Mouse (Mus musculus) hindbrain, embryonic 13.5 days (tissue): ENCODE measurements at regions not wholly inside any gene's neighbourhood (a gene's known extent, or its start where the extent isn't known, plus 50 kb on each side); places are given as distances from the start of the nearest gene placed in this dataset.

ENCODE experiments used
- ATAC-seq: fragments of 200-750 bp; cut with Nextera tagmentation; 2 replicates; pipeline ENCODE4 v1.8.0; 2017; ENCODE audit warnings: moderate TSS enrichment; ENCODE audit not compliant: low FRiP score
- H3K27ac ChIP-seq: fragments of 300-500 bp; sonication (generic); 2 replicates; pipeline ENCODE4 v1.5.1; 2015; ENCODE audit warnings: inconsistent platforms, mild to moderate bottlenecking, moderate library complexity
- H3K27me3 ChIP-seq: fragments of 300-500 bp; sonication (generic); 2 replicates; pipeline ENCODE4 v1.6.1; 2015; ENCODE audit warnings: mild to moderate bottlenecking, inconsistent platforms
- H3K36me3 ChIP-seq: fragments of 300-500 bp; sonication (generic); 2 replicates; pipeline ENCODE4 v1.6.1; 2015; ENCODE audit warnings: mild to moderate bottlenecking, inconsistent platforms
- H3K4me1 ChIP-seq: fragments of 300-500 bp; sonication (generic); replicated peaks from 2 replicates; pipeline ENCODE4 v1.6.1; 2015; ENCODE audit warnings: inconsistent platforms
- H3K4me2 ChIP-seq: fragments of 300-500 bp; sonication (generic); 2 replicates; pipeline ENCODE4 v1.6.1; 2015; ENCODE audit warnings: inconsistent platforms, mild to moderate bottlenecking, moderate library complexity
- H3K4me3 ChIP-seq: fragments of 300-500 bp; sonication (generic); 2 replicates; pipeline ENCODE4 v1.5.1; 2015; ENCODE audit warnings: mild to moderate bottlenecking, inconsistent platforms
- H3K9ac ChIP-seq: fragments of 300-500 bp; sonication (generic); 2 replicates; pipeline ENCODE4 v1.6.1; 2015; ENCODE audit warnings: mild to moderate bottlenecking, inconsistent platforms
- H3K9me3 ChIP-seq: fragments of 300-500 bp; sonication (generic); 2 replicates; pipeline ENCODE4 v1.6.1; 2016; ENCODE audit warnings: inconsistent platforms
- WGBS: fragments of 180-500 bp; shearing (Covaris S2); methylation state at CpG from one replicate; pipeline ENCODE4 v1.1.7; 2015; 5-methylcytosine and 5-hydroxymethylcytosine counted together

DNA sequence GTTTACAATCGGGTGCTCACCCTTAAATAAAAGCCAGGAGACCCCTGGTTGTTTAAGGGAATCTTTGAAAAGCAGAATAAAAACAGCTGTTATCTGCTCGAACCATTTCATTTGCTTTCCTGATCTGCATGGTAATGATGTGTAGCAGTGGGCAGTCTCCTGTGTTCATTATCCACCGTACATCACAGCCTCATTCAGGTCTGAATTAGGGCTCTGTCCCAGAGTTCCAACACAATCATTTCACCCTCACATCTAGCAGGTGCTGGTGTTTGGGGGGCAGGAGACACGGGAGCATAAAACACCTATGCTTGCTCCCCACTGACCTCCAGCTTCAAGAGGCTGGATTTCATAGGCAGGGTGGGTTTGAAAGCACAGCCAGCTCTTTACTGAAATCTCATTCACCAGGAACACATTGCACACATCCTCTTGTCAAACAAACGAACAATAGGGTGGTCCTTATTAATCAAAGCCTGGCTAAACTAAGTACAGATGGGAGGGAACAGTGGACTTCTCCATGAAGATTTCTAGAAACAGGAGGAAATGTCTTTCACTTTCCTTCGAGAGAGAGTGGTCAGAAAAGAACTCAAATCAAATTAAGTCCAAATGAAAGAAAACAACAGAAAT, 368.3 kb upstream of the Adgrl2 start:
- Histone ChIP-seq H3K27me3 (peaks cover 2% of the 10 kb centered on the region; the same call in 1 of the 2 replicates), H3K36me3 (no peaks in the 10 kb centered on the region), H3K4me1 (peaks cover 26% of the 10 kb centered on the region), H3K9ac (no peak overlapping the region), H3K4me3 (no peak overlapping the region), H3K9me3 (no peaks in the 10 kb centered on the region), H3K4me2 (peak overlapping the region; percentile 40), H3K27ac (peak overlapping the region; percentile 73)
- peak; percentile 40; the same call in 1 of the 2 replicates for ATAC-seq
- 22% methylated on average over 6 of the region's 6 CpGs for WGBS

DNA sequence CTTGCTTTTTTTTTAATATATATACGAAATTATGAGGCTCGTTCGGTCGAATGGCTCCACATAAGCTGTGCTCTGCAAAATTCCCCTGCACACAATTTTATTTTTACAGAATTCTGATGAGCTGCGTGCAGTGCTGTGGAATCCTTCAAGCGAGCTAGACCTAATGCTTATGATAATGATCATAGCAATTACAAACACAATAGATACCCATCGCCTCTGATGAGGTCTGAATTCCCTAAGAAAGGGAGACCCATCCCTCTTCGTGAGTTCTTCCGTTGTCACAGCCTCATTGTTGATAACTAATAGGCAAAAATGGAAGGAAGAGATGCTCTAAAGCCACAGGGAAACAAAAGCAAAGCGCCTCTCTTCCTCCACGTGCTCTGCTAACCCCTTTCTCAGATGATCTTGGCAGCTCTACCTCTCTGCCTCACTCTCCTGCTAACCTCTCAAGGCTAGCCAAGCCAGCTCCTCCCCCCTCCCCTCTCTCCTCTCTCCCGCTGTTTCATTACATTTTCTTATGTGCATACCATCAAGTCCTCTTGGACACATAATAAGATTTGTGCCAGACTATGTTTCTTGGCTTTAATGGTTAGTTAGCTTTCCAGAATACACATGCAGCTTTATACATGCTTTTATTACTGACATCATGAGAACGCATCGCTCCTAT, 367.7 kb upstream of the Adgrl2 start:
- Histone ChIP-seq H3K9ac (no peak overlapping the region), H3K4me1 (peaks cover 26% of the 10 kb centered on the region), H3K27ac (peak overlapping the region; percentile 73), H3K4me2 (peak overlapping the region; percentile 40), H3K27me3 (peaks cover 2% of the 10 kb centered on the region; the same call in 1 of the 2 replicates), H3K36me3 (no peaks in the 10 kb centered on the region), H3K9me3 (no peaks in the 10 kb centered on the region), H3K4me3 (no peak overlapping the region)
- ATAC-seq: peak; percentile 76
- WGBS: 31% methylated on average over 14 of the region's 14 CpGs

- no peak overlapping the region for H3K27ac ChIP-seq
- H3K4me2 ChIP-seq: no peak overlapping the region
- 52% methylated on average over 2 of the region's 2 CpGs for WGBS
- peaks cover 26% of the 10 kb centered on the region for H3K4me1 ChIP-seq
- H3K27me3 ChIP-seq: peaks cover 2% of the 10 kb centered on the region; the same call in 1 of the 2 replicates
- no peak overlapping the region for H3K4me3 ChIP-seq
- no peak overlapping the region for H3K9ac ChIP-seq
- ATAC-seq: no peak
- H3K9me3 ChIP-seq: no peaks in the 10 kb centered on the region
- H3K36me3 ChIP-seq: no peaks in the 10 kb centered on the region
Measured at GRCm38 (mm10) chr3:149357121-149357520, 366.8 kb upstream of the Adgrl2 start.

DNA sequence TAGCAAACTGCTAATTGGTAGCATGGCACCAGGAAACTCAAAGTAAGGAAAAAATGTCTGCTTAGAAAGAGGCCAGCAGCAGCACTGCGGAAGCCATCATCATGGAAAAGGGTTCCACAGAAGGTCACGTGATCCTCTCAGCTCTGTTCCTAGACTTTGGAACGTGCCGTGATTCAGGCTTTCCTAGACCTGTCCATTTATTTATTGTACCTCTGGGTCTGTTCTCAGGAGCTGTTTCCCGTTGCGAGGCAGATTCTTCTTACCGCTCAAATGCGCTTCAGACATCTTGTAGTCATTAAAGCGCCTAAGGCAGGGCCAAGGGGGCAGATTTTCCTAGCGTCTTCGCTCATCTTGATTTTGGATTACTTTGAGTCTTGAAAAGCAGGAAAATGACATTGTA, 365.0 kb upstream of the Adgrl2 start:
- no peak overlapping the region for H3K9ac ChIP-seq
- no peaks in the 10 kb centered on the region for H3K9me3 ChIP-seq
- no peak overlapping the region for H3K27ac ChIP-seq
- no peak for ATAC-seq
- no peak overlapping the region for H3K4me2 ChIP-seq
- peaks cover 26% of the 10 kb centered on the region for H3K4me1 ChIP-seq
- WGBS: 92% methylated on average over 11 of the region's 11 CpGs
- H3K36me3 ChIP-seq: no peaks in the 10 kb centered on the region
- no peaks in the 10 kb centered on the region for H3K27me3 ChIP-seq
- H3K4me3 ChIP-seq: no peak overlapping the region

DNA sequence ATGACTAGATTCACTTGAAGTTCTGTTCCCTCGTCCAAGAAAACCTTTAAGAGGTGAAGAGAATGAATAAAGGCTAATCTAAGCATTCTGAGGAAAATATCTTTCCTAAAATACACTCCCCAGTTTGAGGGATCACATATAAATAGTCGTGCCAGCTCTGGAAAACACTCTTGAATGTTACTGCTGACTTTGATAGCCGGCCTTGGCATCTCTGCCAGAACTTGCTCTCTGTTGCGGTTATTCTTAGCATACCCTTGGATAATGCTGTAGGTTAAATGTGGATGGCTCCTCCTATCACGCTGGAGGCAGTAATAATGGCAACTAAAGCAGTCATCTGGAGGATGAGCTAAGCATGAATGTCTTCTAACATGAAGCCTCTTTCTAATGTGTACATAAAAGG, 363.6 kb upstream of the Adgrl2 start:
- no peak for ATAC-seq
- no peaks in the 10 kb centered on the region for H3K27me3 ChIP-seq
- H3K36me3 ChIP-seq: no peaks in the 10 kb centered on the region
- 91% methylated on average over 5 of the region's 5 CpGs for whole genome bisulfite sequencing
- no peak overlapping the region for H3K4me3 ChIP-seq
- peaks cover 23% of the 10 kb centered on the region for H3K4me1 ChIP-seq
- no peaks in the 10 kb centered on the region for H3K9me3 ChIP-seq
- H3K4me2 ChIP-seq: no peak overlapping the region
- no peak overlapping the region for H3K9ac ChIP-seq
- no peak overlapping the region for H3K27ac ChIP-seq

GRCm38 (mm10) chr3:149352546-149352945, 362.2 kb upstream of the Adgrl2 start:
- Histone ChIP-seq H3K9ac (no peak overlapping the region), H3K27me3 (no peaks in the 10 kb centered on the region), H3K36me3 (no peaks in the 10 kb centered on the region), H3K4me3 (no peak overlapping the region), H3K27ac (no peak overlapping the region), H3K9me3 (no peaks in the 10 kb centered on the region), H3K4me2 (no peak overlapping the region), H3K4me1 (peaks cover 10% of the 10 kb centered on the region)
- WGBS: 79% methylated on average over 6 of the region's 6 CpGs
- ATAC-seq: no peak

DNA sequence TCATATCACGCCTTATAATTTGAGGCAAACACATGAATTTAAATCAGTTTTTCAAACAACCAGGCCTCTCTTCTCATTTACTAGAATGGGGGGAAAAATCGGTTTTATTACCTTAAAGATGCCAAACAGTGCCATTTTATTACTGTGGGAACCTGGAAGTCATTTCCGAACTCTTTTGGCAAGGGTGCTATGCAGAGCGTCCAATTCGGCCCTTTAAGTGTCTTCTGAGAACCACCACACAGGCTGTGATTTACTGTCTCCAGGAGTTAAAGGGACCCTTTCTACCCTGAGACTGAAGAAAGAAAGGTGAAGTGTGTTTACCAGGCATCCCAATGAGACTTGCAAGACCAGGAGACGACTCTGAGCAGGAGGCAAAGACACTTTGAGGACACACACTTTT, 359.4 kb upstream of the Adgrl2 start:
- Histone ChIP-seq H3K36me3 (no peaks in the 10 kb centered on the region), H3K4me2 (no peak overlapping the region), H3K4me3 (no peak overlapping the region), H3K9me3 (no peaks in the 10 kb centered on the region), H3K27ac (no peak overlapping the region), H3K9ac (no peak overlapping the region), H3K27me3 (no peaks in the 10 kb centered on the region), H3K4me1 (0 out of 2 replicates have a peak, but pooled peaks cover 3% of the 10 kb centered on the region)
- 85% methylated on average over 6 of the region's 6 CpGs for WGBS
- ATAC-seq: no peak

- H3K9me3 ChIP-seq: no peaks in the 10 kb centered on the region
- no peaks in the 10 kb centered on the region for H3K36me3 ChIP-seq
- no peak overlapping the region for H3K4me2 ChIP-seq
- ATAC-seq: no peak
- H3K27ac ChIP-seq: no peak overlapping the region
- H3K4me1 ChIP-seq: 0 out of 2 replicates have a peak, but pooled peaks cover 3% of the 10 kb centered on the region
- H3K4me3 ChIP-seq: no peak overlapping the region
- no peaks in the 10 kb centered on the region for H3K27me3 ChIP-seq
- WGBS: 42% methylated on average over 9 of the region's 9 CpGs
- H3K9ac ChIP-seq: no peak overlapping the region
Measured at GRCm38 (mm10) chr3:149349211-149349697, 358.9 kb upstream of the Adgrl2 start.

DNA sequence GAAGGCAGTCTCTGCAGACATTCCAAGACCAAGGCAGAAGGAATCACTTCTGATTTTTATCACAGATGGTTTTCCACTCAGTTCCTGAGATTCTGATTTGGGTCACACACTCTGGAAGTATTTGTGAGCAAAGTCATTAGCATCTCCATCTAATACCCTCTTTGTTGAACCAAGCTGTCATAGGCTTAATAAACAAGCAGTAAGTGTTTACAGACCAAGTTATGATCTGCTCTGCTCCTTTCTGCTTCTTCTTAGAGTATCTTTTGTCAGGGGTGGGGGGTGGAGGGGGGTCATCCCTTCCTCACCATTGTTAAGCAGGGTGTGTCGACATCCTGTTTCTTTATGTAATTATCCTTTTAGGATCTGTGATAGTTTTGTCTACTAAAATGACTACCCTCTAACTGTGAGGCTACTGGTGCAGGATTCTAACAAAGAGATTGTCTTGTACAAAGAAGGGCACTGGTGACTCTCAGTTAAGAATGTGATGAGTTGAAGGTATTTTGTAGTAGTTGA, 358.2 kb upstream of the Adgrl2 start:
- H3K36me3 ChIP-seq: no peaks in the 10 kb centered on the region
- H3K9ac ChIP-seq: no peak overlapping the region
- WGBS: 74% methylated on average over 1 of the region's 1 CpGs
- H3K9me3 ChIP-seq: no peaks in the 10 kb centered on the region
- H3K27me3 ChIP-seq: no peaks in the 10 kb centered on the region
- no peak for ATAC-seq
- no peak overlapping the region for H3K4me2 ChIP-seq
- no peak overlapping the region for H3K27ac ChIP-seq
- H3K4me1 ChIP-seq: 0 out of 2 replicates have a peak, but pooled peaks cover 3% of the 10 kb centered on the region
- H3K4me3 ChIP-seq: no peak overlapping the region

DNA sequence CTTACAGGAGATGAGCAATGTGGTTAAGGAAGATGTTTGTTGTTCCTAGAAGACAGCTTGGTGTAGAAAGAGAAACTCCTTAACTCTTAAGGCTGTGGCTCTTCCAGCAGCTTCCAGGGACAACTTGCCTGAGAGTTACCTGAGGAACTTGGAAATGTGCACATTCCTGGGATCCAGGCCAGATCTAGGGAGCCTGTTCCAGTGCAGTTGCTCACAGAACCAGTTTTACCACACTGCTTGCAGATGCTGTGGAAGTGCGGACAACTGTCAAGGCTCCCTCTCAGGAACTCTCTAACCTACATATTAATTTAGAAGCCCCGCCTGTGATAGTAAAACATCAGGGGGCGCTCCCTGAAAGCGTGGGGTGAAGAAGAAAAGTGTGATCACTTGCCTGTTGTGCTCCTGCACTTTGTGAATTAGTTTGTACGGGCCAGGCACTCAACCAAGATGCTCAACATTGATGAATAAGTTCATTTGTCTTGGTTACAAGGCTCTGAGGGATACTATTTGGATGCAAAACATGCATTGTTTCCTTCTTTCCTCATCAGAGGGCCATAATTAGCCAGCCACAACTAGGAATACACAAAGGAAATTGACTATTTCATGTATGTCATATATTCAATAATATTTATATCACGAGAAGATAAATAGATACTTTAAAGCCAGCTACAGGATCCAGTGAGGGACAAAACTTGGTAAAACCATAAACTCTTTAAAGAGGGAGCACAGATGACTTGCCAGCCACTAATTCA, 357.1 kb upstream of the Adgrl2 start:
- H3K27ac ChIP-seq: no peak overlapping the region
- 0 out of 2 replicates have a peak, but pooled peaks cover 3% of the 10 kb centered on the region for H3K4me1 ChIP-seq
- WGBS: 38% methylated on average over 6 of the region's 6 CpGs
- H3K36me3 ChIP-seq: no peaks in the 10 kb centered on the region
- H3K9ac ChIP-seq: no peak overlapping the region
- ATAC-seq: no peak
- no peaks in the 10 kb centered on the region for H3K9me3 ChIP-seq
- no peaks in the 10 kb centered on the region for H3K27me3 ChIP-seq
- H3K4me3 ChIP-seq: no peak overlapping the region
- H3K4me2 ChIP-seq: no peak overlapping the region

DNA sequence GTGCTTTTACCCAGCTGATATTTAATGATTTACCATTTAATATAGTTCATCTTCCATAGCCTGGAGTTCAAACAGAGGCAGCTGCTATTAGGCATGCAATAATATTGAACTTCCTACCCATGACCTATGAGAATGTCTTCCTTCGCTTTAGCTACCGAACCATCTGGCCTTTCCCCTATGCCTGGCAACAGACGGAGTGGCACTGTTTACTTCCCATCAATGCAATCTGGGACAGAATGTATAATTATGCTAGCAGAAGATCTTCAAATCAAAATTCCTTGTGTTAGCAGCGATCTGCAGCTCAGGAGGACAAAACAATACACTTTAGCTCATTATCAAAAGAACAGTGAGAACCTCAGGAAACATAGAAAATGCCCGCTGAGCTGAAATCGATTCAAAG, 352.2 kb upstream of the Adgrl2 start:
- no peak for ATAC-seq
- Histone ChIP-seq H3K9ac (no peak overlapping the region), H3K4me2 (no peak overlapping the region), H3K4me3 (no peak overlapping the region), H3K9me3 (no peaks in the 10 kb centered on the region), H3K4me1 (0 out of 2 replicates have a peak, but pooled peaks cover 3% of the 10 kb centered on the region), H3K27me3 (no peaks in the 10 kb centered on the region), H3K36me3 (no peaks in the 10 kb centered on the region), H3K27ac (no peak overlapping the region)
- WGBS: 63% methylated on average over 6 of the region's 6 CpGs

DNA sequence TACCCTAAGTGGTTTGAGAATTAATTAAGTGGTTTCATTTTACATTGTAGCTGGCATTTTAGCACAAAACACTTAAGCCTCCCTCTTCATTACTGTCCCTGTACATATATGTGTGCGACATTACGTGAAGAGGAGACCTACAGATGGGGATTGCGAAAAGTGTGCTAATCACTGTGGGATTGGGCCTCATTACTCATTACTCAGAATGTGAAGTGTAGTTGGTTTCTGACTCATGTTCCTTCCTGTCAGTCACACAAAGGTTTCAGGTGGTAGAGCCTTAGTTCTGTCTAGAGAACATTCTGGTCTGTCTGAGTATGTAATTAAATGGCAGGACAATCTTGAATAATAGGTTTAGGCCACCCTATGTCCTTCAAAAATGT, 349.0 kb upstream of the Adgrl2 start:
- WGBS: 89% methylated on average over 3 of the region's 3 CpGs
- no peak for ATAC-seq
- no peak overlapping the region for H3K9ac ChIP-seq

More for the DNA sequence above, 349.0 kb upstream of the Adgrl2 start:
- Histone ChIP-seq H3K27ac (no peak overlapping the region), H3K9me3 (no peaks in the 10 kb centered on the region), H3K27me3 (peaks cover 9% of the 10 kb centered on the region; the same call in 1 of the 2 replicates), H3K4me1 (no peaks in the 10 kb centered on the region; the same call in 1 of the 2 replicates), H3K4me2 (no peak overlapping the region), H3K36me3 (no peaks in the 10 kb centered on the region), H3K4me3 (no peak overlapping the region)
